10 mouse cellular contexts compared by ENCODE assay signal in the genomic region with DNA sequence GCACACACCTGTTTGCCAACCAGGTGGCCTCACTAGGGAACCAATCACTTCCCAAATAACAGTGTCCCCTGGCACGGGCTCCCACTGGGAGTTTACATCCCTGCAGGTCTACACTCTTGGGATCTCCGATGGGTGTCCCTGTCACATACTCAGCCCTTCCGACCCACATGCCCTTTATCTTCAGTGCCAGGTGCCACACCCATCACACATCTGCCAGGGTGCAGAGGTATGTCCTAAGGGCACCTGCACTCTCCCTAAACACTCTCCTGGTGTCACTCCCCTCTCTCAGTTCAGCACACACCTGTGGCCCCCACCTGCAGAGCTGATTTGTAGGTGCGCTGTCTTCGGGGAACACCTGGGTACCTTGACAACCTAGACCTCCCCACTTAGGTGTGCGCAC. TPM values are rescaled to one million over a fixed set of nuclear protein-coding genes. Genes with fewer than 3 reads are reported as not detected.
DNase-seq lines count a peak whose midpoint lies in the region; ATAC-seq and TF ChIP-seq lines count a peak whose summit lies in the region.
"Had no signal": no experiment of that assay in that cellular context is flagged by ENCODE, and none has a peak within 500 bp of the region (broad histone marks: within the 10 kb centered on the region; RNA-seq: fewer than 3 reads in every experiment).

No protein-coding gene starts in this region.

- H3K4me1 ChIP-seq in forebrain, postnatal 0 days (ENCODE audit: insufficient read depth), result peaks cover 9% of the 10 kb centered on the region
- H3K4me1 ChIP-seq in liver, embryonic 16.5 days (ENCODE audit: control insufficient read depth, low read depth, low read length), result peaks cover 14% of the 10 kb centered on the region

- no peaks in the 10 kb centered on the region for H3K9me3 ChIP-seq in forebrain, postnatal 0 days (ENCODE audit: low read length)
- H3K9me3 ChIP-seq in liver, embryonic 16.5 days (replicated peaks; ENCODE audit: control insufficient read depth, low read length), result no peaks in the 10 kb centered on the region

- DNase-seq in gastrocnemius, adult 2 months, result peak; percentile 31
- DNase-seq in gastrocnemius, postnatal 14 days, result no peak
- no peak for DNase-seq in forebrain, postnatal 0 days
- DNase-seq in adrenal gland, postnatal 10 days, result no peak
- no peak for DNase-seq in ovary, postnatal 36 days (ENCODE audit: low spot score)
- DNase-seq in right cerebral cortex, adult 18-20 months, result no peak

- peak overlapping the region; percentile 94 for H3K4me2 ChIP-seq in forebrain, postnatal 0 days (ENCODE audit: low read depth)
- peak overlapping the region; percentile 75; the same call in 1 of the 2 replicates for H3K4me2 ChIP-seq in liver, embryonic 16.5 days (ENCODE audit: low read depth, low read length)

- TF ChIP-seq CTCF in gastrocnemius, adult 2 months (IDR thresholded peaks at IDR 0.05), result no peak
- no peak for TF ChIP-seq CTCF in C2C12 (IDR thresholded peaks at IDR 0.05; ENCODE audit: control insufficient read depth, insufficient read depth, insufficient read length)
- no peak for TF ChIP-seq CTCF in forebrain, postnatal 0 days (IDR thresholded peaks at IDR 0.05; ENCODE audit: low read depth)

- H3K4me3 ChIP-seq in gastrocnemius, adult 2 months, result peak overlapping the region; percentile 81
- peak overlapping the region; percentile 37 for H3K4me3 ChIP-seq in C2C12 (ENCODE audit: insufficient read depth, poor library complexity, severe bottlenecking)
- H3K4me3 ChIP-seq in forebrain, postnatal 0 days (ENCODE audit: low read depth, low read length), result peak overlapping the region; percentile 62
- H3K4me3 ChIP-seq in liver, embryonic 16.5 days (ENCODE audit: low read depth, low read length), result peak overlapping the region; percentile 62

- H3K79me3 ChIP-seq in C2C12 (ENCODE audit: low read depth), result peaks cover 7% of the 10 kb centered on the region

- no peaks in the 10 kb centered on the region for H3K27me3 ChIP-seq in C2C12 (ENCODE audit: control insufficient read depth, insufficient read depth, insufficient read length)
- peaks cover 18% of the 10 kb centered on the region for H3K27me3 ChIP-seq in forebrain, postnatal 0 days (ENCODE audit: insufficient read depth, low read length)
- peaks cover 51% of the 10 kb centered on the region for H3K27me3 ChIP-seq in liver, embryonic 16.5 days (ENCODE audit: control insufficient read depth, insufficient read depth, low read depth, low read length)

- intact Hi-C loops in gastrocnemius, adult 2 months (cut with DNase I), result loop anchor here (5.0 kb wide), 1 partner anchor 36 kb away; no protein-coding TSS in a partner anchor
- intact Hi-C loops in gastrocnemius, postnatal 14 days (cut with DNase I; ENCODE audit: low total_unique reads), result no loop called here

- H3K36me3 ChIP-seq in C2C12 (ENCODE audit: control insufficient read depth, insufficient read depth), result no peaks in the 10 kb centered on the region
- H3K36me3 ChIP-seq in forebrain, postnatal 0 days (ENCODE audit: insufficient read depth), result no peaks in the 10 kb centered on the region
- no peaks in the 10 kb centered on the region for H3K36me3 ChIP-seq in liver, embryonic 16.5 days (ENCODE audit: control insufficient read depth, insufficient read depth)

- 47% methylated on average over 6 of the region's 6 CpGs for WGBS in forebrain, postnatal 0 days
- 31% methylated on average over 6 of the region's 6 CpGs for WGBS in liver, embryonic 16.5 days (ENCODE audit: insufficient replicate concordance)

- no peak for ATAC-seq in forebrain, postnatal 0 days
- no peak for ATAC-seq in liver, embryonic 16.5 days (ENCODE audit: low read depth)

- H3K79me2 ChIP-seq in C2C12 (ENCODE audit: control insufficient read depth, insufficient read depth), result peaks cover 47% of the 10 kb centered on the region

- H3K27ac ChIP-seq in gastrocnemius, adult 2 months, result peak overlapping the region; percentile 94
- no peak overlapping the region for H3K27ac ChIP-seq in forebrain, postnatal 0 days (ENCODE audit: low read depth, low read length)
- no peak overlapping the region for H3K27ac ChIP-seq in liver, embryonic 16.5 days (ENCODE audit: low read length)

- peak overlapping the region; percentile 58; the same call in 1 of the 2 replicates for H3K9ac ChIP-seq in forebrain, postnatal 0 days
- no peak overlapping the region for H3K9ac ChIP-seq in liver, embryonic 16.5 days (ENCODE audit: low read depth, low read length)

- peak overlapping the region; percentile 43 for H3ac ChIP-seq in C2C12 (ENCODE audit: control insufficient read depth, insufficient read length, low read depth)

TF ChIP-seq in C2C12, 6 proteins besides CTCF, POLR2A, EP300 and RAD21:
- TF ChIP-seq MAX (IDR thresholded peaks at IDR 0.05) (no peak), USF1 (IDR thresholded peaks at IDR 0.05; ENCODE audit: low read depth) (no peak), FOSL1 (IDR thresholded peaks at IDR 0.05; ENCODE audit: insufficient read depth, low read length, poor library complexity, severe bottlenecking) (no peak), MYOG (IDR thresholded peaks at IDR 0.05; ENCODE audit: control insufficient read depth, extremely low read depth, insufficient read length) (no peak), CEBPB (IDR thresholded peaks at IDR 0.05; ENCODE audit: low read depth) (no peak), MYOD1 (IDR thresholded peaks at IDR 0.05; ENCODE audit: control insufficient read depth, insufficient read length, low read depth) (no peak)

RNA-seq across cellular contexts. Expression of gene Plxnd1, which starts 1.8 kb away (rescaled TPM):
- 10 to 100 TPM; 14.7 to 26.7 TPM for total RNA-seq in gastrocnemius, adult 2 months (2021)
- 10 to 100 TPM; 65.6 to 80.3 TPM for total RNA-seq in gastrocnemius, postnatal 14 days (2021)
- 14.8 TPM for polyA plus RNA-seq in C2C12 (2012; fragmentation: generic; extraction: Trizol)
- 44.1 and 63.3 TPM in 2 replicates for total RNA-seq in forebrain, postnatal 0 days (2014; rRNA removed)
- polyA plus RNA-seq in forebrain, postnatal 0 days (2015; fragmentation: Nextera tagmentation; extraction: Ambion mirVana), result 16.9 and 17.6 TPM in 2 replicates
- 7.3 and 9.7 TPM in 2 replicates for polyA plus RNA-seq in liver, embryonic 16.5 days (2015; fragmentation: Nextera tagmentation; extraction: Ambion mirVana)
- 100 to 1,000 TPM; 155 to 215 TPM for total RNA-seq in adrenal gland, postnatal 10 days (2021)

RNA-seq across cellular contexts. Expression of gene H1foo, which starts 48.2 kb away (rescaled TPM):
- not detected for total RNA-seq in gastrocnemius, adult 2 months (2021)
- not detected for total RNA-seq in gastrocnemius, postnatal 14 days (2021)
- polyA plus RNA-seq in C2C12 (2012; fragmentation: generic; extraction: Trizol), result not detected
- not detected in 2 replicates for total RNA-seq in forebrain, postnatal 0 days (2014; rRNA removed)
- not detected in 2 replicates for polyA plus RNA-seq in forebrain, postnatal 0 days (2015; fragmentation: Nextera tagmentation; extraction: Ambion mirVana)
- not detected in 2 replicates for polyA plus RNA-seq in liver, embryonic 16.5 days (2015; fragmentation: Nextera tagmentation; extraction: Ambion mirVana)
- total RNA-seq in adrenal gland, postnatal 10 days (2021), result not detected
- total RNA-seq: neutrophil, adult 5-6 weeks had no signal
- polyA plus RNA-seq: cerebellum, adult 2 months had no signal
